Mouse (Mus musculus) liver, adult 2 months (tissue): ENCODE measurements at regions not wholly inside any gene's neighbourhood (a gene's known extent, or its start where the extent isn't known, plus 50 kb on each side); places are given as distances from the start of the nearest gene placed in this dataset.

Experiments used
- CTCF ChIP-seq: fragments of 200-500 bp; IDR thresholded peaks from 2 replicates; pipeline ENCODE4 v1.5.1; 2011; ENCODE audit warnings: low read depth, low read length, control low read depth
- POLR2A ChIP-seq: fragments of 200-500 bp; IDR thresholded peaks from 2 replicates; pipeline ENCODE4 v1.6.1; 2011; ENCODE audit warnings: low read length, control low read depth; ENCODE audit not compliant: insufficient read depth; ENCODE audit errors: extremely low read depth

DNA sequence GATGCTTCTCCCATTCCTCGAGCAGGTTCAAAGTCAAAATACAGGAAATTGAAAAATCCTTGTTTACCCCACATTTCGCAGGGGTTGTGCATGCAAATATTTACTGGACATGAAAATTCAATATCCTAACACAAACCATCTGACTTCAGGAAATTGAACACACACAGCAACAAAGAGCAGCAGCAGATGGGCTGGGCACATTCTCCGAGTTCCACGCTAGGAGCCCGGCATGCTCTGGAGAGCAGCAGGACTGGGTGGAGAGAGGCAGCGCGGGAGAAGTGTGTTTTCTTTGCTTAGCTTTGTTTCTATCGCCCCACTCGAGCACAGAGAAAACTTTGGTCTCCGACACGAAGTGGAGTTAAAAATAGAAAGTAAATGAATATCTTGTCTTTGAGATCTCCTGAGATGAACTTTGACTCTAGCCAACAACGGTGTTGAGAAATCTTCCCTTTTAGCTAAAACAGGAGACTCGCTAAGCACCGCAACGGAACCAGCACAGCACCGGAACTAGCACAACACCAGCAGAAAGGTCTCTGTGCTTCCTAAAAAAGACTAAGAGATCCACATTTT, 71.4 kb downstream of the Actbl2 start:
- TF ChIP-seq CTCF (no peak), POLR2A (no peak)
